Mouse (Mus musculus) kidney, postnatal 10 days (tissue): ENCODE results near the gene Ubac2.

Experiments
- DNase-seq: peaks from one replicate; pipeline ENCODE4 v3.0.0; 2021; ENCODE audit warnings: mixed read lengths

The Ubac2 gene

DNA sequence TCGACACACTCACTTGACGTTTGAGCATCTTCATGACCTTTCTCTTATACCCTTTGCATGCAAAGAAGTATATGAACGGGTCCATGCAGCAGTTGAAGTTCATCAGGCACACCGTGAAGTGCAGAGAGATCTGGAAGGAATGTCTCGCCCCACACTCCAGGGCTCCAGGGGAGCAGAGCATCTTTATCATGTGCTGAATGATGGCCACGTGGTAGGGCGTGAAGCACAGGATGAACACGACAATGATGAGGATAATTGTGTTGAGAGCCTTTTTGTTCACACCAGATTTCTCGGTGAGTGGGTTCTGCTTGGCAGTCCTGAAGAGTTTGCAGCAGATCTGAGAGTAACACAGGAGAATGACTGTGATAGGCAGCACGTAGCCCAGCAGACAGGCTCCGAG, 75.7 kb downstream of the Ubac2 start:
- DNase-seq = no peak

DNA sequence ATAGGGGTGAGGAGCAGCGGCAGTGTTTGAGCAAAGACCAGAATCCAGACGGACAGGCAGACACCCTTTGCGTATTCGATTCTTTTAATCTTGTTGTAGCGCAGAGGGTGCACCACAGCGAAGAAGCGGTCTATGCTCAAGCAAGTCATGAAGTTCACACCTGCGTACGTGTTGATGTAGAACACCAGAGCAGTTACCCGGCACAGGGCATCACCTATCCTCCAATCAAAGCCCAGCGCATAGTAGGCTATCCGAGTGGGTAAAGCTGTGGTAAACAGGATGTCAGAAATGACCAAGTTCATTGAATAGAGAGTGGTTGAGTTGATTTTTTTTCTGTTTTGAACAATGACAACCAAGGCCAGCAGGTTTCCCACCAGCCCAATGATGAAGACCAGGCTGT, 76.2 kb downstream of the Ubac2 start:
- no peak for DNase-seq

DNA sequence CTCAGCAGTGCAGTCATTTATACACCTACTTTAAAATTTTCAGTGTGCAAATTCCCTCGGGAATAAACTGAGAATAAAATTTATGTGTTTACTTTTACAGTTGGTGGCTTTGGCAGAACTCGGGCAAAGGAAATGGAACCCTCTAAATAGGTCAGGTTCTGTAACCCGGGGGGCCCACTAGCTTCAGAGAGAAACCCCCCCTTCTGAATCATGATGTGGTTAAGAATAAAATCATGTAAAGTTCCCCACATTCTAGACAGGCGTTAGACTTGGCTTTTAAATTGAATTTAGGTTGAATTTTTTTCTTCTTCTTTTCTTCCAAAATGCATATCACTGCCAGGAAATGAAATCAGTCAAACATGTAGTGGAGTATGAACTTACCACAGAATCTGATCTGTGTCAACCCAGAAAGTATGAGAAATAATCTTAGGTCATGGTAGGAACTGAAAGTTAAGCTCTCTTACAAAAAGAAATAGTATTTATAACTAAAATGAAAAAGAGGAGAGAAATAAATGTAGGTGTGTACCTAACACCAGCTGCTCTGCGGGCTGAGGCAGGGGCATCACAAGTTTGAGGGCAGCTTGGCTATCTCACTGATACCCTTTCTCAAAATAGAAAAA, 76.9 kb downstream of the Ubac2 start:
- DNase-seq = no peak

DNA sequence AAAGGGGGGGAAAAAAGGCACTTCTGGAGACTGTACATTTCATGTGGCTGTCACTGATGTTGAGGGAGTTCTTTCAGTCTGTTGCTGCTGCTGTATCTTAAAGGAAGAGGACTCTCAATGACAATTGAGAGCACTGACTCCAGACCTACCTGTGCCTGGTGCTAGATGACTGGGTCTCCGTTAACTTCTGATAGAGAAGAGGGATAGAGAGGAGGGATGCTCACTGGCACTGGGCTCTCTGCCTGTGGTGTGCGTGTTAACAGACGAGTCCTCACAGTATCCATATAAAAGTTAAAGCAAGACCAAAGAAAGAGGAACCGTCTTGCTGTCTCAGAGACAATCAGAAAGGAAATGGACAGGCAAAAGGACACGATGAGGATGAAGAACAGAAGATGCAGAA, 77.9 kb downstream of the Ubac2 start:
- no peak for DNase-seq

DNA sequence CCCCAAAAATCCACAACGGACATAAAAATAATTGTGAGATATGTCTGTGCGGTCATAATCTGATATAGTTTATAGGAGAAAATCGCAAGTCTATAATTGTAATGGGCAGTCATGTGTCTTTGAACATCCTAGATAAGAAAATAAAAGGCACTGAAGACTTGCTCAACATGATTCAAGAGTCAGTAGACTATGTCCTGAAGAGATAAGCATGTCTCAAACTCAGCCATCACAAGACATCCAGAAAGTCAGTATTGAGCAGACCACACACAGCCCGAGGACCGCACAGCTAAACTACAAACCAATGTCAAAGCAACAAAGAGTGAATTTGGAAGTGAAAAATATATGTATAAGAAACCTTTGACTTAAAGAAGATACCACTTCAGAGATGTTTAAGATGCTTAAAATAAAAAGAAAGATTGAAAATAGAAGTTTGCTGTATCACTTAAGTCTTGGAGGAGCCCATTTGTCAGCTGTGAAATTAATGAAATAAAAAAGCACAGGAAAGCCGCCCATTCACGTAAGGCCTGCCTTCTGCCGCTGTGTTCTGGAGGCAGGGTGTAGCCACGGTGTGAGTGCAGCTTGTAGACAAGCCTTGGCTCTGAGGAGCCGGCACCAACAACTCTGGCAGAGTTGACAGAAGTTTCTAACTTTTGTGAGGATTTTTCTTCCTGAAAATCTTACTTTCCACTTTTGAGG, 78.9 kb downstream of the Ubac2 start:
- no peak for DNase-seq

DNA sequence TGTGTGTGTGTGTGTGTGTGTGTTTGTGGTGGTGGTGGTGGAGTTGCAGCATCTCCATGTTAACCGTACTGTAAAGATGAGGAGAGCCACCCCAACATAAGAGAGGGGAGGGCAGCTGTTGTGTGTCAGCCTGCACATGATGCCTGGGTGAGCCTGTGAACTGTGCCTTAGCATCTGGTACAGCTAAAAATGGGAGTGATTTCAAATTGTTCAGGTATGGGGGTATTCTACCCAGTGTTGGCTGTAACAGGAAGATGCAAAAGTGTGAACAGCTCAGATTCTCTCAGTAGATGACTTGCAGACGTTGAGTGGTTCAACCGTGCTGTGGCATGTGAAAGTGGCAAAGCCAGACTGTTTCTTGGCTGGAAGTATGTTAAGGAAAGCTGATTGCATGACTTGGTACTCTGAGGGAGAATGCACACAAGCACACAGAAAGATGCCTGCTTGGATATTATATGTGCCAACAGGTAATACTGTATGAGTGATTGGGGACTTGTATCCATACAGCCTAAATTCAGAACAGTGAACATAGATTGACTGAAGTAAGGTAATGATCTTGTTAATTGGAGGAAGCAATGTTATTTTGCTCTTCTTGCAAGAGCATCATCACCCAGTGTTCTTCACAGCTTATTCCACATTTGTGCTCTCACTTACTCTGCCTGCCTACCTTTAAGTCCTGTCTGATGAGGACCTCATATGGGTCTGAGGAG, 79.8 kb downstream of the Ubac2 start:
- no peak for DNase-seq

DNA sequence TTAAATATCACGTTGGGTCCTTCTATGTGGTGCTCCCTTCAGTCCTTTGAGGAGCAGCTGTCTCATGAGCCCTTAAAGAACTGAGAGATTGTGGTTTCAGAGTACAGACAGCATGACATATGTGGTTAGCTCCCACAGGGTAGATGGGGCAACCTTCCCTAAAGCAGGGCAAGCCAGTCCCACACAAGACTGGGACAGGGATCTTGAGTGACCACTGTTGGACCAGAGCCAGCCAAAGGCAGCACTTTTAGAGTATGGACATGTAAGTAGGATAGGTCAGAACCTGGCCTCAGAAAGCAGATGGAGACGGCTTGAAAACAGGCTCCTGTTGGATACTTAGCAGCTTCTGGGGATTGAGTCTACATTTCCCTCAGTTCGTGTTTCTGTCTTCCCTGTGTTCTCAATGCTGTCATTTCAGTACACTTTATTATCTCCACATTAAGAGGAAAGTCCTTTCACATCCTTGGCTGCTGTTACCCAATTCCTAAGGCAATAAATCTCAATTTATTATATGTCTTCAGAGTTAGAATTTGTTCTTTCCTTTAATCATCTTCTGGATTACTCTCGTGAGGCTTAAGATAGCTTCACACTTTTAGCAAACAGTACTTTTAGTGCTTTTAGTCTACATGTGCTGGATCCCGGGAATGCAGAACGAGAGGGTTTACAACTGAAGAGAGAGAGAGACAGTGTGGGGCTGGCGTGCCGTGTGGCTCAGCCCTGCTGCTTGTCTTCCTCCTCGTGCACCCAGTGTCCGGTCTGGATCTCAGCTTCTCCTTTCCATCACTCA, 80.5 kb downstream of the Ubac2 start:
- peak; percentile 28 for DNase-seq

DNA sequence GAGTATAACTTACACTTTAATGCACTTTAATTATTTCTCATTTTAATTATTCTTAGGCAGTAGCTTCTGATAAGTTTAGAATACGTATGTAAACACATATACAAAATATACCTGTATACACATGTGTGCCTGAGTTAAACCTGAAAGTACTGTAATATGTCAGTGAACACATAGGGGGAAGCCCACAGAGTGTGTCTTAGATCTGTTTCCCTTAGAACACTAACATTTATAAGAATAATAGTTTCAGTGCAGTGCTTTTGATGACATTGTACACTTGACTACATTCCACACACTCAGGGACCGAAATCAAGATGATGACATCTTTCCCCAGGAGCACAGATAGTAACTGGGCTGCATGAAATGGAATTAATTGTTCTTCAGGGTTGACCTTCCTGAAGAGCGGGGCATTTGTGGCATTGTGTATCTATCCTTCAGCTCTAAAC, 81.1 kb downstream of the Ubac2 start:
- DNase-seq = no peak

DNA sequence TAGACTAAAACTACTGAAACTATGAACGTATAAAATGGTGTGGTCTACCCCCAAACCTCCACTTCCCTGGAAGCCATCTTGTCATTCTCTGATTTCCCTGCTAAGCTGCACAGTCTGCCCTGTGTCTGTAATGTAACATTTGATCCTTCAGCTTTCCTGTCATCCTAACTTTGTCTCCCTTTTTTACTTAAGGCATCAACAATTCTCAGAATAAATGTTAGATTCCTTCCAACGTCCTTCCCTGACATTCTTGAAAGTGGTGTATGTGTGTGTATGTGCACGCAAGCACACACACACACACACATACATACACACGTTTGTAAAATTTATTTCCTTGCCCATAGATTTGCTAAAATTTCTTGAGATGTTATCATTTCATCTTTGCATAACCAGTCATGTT, 81.6 kb downstream of the Ubac2 start:
- no peak for DNase-seq

DNA sequence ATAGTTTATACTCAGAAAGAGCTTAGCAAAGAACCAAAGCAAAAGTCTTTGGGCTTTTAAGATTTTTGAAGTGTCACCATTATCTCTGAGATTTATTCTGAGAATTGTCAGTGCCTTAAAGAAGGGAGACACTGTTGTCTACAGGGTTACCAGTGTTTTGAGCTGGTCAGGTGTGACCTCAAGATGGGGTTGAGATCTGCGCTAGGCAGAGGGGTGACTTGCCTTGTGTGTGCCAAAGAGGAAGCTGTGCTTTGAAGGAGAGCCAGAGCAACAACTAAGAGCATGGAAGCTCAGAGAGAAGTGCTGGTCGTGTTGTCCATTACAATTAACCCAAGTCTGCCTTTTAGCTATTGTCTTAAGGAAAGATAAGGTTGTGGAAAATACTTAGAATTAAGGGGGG, 82.1 kb downstream of the Ubac2 start:
- DNase-seq = no peak

DNA sequence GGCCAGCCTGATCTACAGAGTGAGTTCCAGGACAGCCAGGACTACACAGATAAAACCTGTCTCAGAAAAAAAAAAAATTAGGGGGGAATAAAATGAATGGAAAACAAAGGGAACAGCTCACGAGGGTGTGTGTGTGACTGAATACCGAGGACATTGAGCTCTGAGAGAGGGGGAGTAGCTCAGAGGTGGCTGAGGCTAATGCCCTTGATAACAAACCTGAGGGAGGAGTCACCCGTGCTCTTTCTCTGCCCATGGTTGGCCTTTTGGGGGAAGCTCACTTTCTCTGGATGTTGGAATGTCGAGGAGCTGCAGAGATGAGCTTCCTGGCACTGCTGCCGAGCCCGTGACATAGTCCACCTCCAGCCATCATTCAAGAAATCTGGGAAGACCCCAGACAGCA, 82.6 kb downstream of the Ubac2 start:
- no peak for DNase-seq

DNA sequence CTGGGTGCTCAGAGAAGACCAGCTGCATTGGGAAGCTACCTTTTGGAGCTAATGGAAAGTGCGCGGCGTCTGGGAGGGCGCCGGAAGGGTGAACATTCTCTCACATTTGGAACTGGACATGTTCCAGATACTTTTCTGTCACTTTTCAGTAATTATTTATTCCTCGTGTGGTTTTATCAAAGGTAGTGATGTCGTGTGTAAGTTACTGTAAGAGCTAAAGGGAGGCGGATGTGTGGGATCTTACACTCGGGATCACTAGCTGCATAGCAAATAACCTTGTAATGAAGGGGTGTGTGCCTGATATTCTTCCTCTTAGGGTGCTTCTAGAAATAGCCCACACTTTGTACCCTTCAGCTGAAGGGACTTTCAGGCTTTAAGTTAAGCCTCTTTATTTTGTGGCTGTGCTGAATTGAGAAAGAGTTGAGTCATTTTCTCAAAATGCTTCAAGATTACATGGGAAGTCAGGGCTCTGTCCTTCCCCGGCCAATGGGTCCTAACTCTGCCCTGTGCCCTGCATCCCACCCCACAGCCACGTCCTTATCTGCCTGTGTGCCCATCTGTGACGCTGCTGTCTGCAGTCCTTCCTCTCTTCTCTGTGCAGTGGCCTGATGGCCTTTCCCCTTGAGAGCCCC, 83.2 kb downstream of the Ubac2 start:
- DNase-seq = no peak

DNA sequence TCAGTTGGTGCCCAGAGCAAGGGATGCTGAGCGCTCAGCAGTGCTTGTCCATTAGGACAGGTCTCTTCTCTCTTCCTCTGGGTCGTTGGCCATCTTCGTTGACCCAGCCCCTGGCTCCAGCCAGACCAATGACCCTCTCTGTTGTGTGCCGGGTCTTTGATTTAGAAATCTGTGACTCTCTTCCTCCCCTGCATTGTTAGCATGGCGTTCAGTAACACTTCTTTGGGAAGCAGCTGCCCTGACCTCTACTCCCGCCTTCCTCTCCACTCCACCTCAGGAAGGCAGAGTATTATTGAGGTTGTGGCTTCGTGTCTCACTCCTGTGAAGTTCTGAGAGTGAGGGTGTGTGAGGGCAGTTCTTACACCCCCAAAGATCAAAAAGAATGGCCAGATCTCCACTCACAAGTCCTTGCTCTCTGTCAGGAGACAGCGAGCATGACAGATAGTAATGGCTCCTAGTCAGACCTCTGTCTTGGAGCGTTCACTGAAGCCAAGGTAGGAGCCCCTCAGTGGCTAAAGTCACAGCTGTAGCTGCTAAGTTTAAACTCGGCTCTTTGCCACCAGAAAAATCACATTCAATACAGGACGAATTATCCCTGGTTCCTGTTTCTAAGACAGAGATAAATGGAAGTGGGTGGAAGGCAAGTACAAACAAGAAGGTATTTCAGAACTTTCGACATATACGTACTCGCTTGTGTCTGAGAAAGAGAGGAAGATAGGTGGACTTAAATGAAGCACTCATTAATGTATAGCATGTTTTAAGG, 83.9 kb downstream of the Ubac2 start:
- DNase-seq = peak; percentile 43

DNA sequence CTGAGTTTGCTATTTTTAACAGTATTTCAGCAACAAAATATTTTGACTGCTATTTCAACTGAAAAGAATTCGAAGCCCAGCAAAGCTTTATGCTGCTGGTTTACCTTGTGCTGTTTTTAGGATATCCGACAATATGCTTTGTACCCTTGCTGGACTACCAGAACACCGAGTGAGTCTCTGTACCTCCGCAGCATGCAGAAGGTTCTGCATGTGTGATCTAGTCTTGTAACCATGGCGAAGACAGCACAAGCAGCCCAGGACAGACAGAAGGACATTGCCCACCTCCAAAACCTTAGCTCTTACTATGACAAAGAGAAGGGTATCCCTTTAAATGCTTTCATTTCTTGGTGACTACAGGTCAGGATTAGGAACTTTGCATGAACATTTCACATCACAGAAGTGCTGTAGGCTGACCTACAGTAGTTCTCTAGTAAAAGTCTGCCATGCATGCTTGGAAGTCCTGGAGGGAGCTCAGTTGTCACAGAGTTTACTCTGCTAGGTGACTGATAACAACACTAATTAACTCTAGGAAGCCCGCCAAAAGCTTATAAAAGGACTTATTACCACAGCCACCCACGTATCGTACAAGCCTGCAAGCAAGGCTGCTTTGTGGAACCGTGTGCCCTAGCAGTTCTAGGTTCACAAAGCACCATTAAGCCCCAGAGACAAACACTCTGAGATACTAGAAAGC, 85.0 kb downstream of the Ubac2 start:
- no peak for DNase-seq

DNA sequence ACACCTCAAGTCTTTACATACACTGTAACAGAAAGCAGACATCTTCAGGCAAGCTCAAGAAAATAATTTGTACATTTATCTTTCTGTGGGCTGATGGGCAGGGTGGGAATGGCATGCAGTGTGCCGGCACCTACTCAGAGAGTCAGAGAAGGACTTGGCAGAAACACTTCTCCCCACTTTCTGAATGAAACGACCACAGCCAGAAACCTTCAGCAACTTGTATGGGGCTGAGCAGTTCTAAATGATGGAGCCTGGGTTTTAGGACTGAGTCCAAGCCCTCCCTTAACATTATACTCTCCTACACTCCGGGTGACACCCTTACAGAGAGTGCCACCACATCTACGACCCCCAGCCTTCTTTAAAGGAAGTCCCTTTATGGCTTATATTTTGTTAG, 85.5 kb downstream of the Ubac2 start:
- no peak for DNase-seq

DNA sequence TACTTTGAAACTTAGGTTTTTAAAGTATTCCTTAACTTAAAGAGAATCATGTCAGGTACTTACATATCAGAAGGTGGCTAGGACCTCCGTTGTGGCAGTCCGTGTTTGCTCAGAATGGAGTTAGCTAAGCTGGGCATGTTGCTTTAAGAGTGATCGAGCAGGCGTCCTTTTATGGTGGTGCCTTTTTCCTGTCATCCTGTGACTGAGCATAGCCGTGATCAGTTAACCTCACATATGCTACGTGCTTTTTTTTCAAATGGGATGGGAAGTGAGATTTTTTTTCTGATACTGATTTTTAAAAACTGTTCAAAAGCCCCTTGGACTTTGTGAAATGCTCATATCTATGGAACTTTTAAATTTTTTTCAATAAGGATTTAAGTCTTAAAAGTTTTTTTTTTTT, 86.6 kb downstream of the Ubac2 start, which contains the start of gene Gpr183:
Gpr183 (minus strand) TSS at position 206 of the 400 bp plus-strand sequence.
- no peak for DNase-seq

DNA sequence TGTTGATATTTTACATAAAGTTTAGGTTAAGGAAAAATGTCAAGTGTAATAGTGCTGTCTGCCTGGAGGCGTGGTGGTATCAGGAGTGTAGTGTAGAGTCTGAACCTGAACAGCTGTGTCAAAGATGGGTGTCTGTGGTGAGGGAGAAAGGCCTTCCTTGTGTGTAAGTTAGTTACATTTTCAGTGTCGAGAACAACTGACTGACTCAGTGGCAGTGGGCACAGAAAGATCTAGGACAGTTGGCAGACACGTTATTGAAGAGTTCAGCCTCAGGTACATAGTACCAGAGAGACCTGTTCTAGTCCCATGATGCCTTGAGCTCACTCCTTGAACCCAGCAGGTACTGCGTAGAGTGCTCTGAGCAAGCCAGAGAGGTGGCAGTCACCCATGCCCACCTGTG, 87.0 kb downstream of the Ubac2 start:
- DNase-seq = no peak

DNA sequence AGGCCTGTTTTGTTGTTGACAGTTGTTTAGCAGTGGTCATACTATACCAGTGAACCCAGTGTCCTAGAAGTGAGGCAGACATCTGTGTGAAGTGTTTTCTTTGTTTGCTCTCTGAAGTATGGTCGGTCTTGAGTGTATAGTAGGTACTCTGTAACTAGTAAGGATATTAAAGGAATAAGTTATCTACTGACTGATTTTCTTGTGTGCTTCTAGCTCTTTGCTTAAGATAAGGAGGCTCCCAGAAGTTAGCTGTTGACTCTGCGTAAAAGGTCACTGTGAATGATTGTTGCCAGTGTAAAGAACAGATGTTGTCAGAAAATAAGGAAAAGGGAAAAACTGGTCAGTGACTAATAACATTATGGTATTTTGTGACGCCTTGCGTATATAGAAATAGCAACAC, 88.7 kb downstream of the Ubac2 start:
- DNase-seq = no peak

DNA sequence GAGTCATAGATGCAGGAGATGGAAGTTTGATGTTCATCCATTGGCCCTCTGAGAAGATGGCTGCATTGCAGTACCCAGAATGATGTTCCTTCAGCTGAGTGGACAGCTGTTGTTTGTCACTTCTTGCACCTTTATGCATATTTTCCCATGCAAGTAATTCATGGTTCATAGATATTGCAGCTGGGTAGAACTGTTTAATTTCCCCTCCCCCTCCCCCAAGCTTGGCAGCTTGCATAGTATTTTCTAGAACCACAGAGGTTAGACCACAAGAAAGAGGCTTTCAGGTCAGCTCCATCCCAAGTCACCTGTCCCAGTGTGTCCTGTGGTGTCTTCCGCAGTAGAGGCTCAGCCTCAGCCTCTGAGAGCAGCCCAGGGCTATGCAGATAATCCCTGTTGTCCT, 92.0 kb downstream of the Ubac2 start:
- no peak for DNase-seq

DNA sequence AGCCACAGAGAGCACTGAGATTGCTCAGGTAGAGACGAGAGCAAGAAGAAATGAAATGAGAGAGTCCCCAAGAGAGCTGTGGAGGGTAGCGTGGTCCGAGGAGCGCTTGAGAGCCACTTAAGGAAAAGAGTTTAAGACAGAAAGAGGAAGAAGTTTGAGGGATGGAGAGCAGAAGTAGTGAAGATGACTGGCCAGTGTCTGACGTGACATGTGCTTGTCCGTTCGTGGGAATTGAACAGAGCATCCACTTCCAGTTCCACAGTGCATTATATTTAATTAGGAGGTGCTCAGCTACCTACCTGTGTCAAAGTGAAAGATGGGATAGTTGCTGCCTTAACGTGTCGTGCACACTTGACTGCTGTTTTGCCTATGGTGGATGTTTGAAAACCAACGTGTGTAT, 94.7 kb downstream of the Ubac2 start:
- no peak for DNase-seq

DNA sequence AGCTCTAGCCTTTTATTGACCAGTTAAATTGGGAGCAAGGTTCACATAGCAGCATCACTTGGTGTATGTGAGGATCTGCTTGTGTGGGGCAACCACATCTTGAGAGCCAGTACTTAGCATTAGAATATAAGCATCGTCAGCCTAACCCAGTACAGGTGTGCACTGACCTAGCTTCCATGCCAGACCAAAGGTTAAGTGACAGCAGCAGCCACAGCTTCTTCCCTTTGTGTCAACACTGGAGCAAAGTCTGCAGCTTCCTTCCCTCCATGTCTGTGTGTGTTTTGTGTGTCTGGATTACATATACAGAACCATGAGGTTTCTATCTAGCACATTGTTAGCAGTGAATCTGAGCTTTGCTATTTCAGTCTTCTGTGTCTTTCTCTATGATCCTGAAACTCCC, 103.1 kb downstream of the Ubac2 start:
- no peak for DNase-seq
